Mouse (Mus musculus): ENCODE measurements around the gene Gm8246.
"Not testable (repeated sequence)": the region's sequence is repeated elsewhere in the genome, so short reads cannot be mapped to it uniquely, and the experiment has no call there.

The Gm8246 gene

GRCm38 (mm10) chr14:5477730-5478129 lies at the start of gene Gm8246:
Gm8246 (minus strand) TSS chr14:5477830.
- DNase-seq (ENCODE audit: low read depth, low spot score), result not testable (repeated sequence)

GRCm38 (mm10) chr14:5501374-5501773 lies 23.7 kb upstream of the Gm8246 start, which contains the start of gene Gm3488:
Gm3488 (plus strand) TSS chr14:5501674.
- not testable (repeated sequence) for DNase-seq (ENCODE audit: low read depth, low spot score)

GRCm38 (mm10) chr14:5483907-5484306 lies 6.3 kb upstream of the Gm8246 start, which contains the start of gene Gm3187:
Gm3187 (plus strand) TSS chr14:5484207.
- DNase-seq (ENCODE audit: low read depth, low spot score), result not testable (repeated sequence)

- not testable (repeated sequence) for DNase-seq (ENCODE audit: low read depth, low spot score)
Observed at GRCm38 (mm10) chr14:5460469-5460868, 17.2 kb downstream of the Gm8246 start.

GRCm38 (mm10) chr14:5455367-5455766 lies 22.3 kb downstream of the Gm8246 start, which contains the start of gene Gm3194:
Gm3194 (minus strand) TSS chr14:5455467.
- not testable (repeated sequence) for DNase-seq (ENCODE audit: low read depth, low spot score)
